Mouse (Mus musculus): Measurements from ENCODE around the gene Chn2. TPM values are rescaled to one million over a fixed set of nuclear protein-coding genes. Genes with fewer than 3 reads are reported as not detected.

The Chn2 gene
- polyA plus RNA-seq, 1 experiment, result 47.0 TPM

DNA sequence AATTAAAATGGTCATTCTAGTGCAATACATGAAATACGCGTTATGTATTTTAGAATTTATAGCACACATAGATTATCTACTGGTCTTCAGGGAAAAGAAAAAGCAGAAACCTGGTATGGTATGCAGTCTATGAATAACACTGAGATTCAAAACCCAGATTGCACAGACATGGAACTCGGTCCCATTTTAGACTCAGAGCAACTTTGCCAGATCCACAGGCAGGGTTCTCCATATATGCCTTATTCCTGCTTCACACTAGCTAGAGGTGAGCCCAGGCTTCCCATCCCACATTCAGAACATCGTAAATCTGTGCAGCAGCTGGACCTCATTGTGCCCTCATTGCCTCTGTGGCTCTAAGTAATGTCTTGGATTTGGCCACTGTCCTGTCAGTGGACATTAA, 184.2 kb downstream of the Chn2 start:
- no peak for DNase-seq (ENCODE audit: extremely low spot score in 1 of 2, low spot score in 1 of 2)

DNA sequence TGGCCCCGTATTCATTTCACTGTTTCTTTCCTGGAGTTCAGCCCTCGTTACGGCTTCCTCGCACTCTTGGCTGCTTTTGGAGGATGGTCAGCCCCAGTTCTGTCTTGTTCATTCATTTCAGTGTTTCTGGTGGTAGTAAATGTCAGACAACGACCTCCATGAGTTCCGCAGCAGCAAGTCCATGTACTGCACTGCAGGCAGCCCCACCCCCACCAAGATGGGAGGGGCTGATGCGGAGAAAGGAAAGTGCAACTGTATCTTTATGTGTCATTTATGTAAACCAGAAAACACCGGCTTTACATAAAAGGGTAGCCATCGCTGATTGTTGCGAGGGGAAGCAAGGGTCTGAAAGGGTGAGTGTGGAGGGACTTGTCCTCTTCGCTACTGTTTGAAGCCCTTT, 185.0 kb downstream of the Chn2 start:
- DNase-seq (ENCODE audit: extremely low spot score in 1 of 2, low spot score in 1 of 2), result no peak

DNA sequence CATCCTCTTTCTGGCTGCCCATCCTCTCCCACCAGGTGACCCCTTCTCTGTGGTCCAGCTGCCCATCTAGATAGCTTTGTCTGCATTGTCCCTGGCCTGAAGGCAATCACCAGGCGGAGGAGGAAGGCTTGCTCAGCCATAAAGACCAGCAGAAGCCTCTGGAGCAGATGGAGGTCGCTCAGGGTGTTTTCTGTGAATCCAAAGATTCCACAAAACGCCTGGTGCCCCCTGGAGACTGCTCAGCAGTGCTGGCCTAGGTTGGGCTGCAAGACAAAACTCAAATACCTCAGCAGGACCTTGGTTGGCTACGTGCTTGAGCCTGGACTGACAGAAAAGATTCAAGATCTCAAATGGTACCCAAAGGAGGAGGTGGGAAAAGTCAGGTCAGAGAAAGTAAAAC, 186.0 kb downstream of the Chn2 start:
- no peak for DNase-seq (ENCODE audit: extremely low spot score in 1 of 2, low spot score in 1 of 2)

DNA sequence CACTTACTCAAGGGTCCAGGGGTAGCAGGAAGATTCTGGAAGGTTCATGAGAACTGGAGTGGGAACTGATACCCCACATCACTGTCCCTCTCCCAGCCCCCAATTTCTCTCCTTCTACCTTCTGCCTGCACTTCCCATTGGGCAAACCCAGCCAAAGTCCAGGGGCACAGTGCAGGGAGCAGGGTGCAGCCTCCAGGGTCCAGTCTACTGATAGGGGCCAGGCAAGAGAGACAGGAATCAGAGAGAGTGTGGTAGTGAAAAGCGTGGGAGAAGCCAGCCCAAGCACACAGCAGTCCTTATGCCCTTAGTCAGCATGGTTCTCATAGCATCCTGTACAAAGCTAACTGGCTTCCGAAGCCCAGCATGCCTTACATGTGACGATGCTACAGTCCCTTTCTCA, 187.7 kb downstream of the Chn2 start:
- no peak for DNase-seq (ENCODE audit: extremely low spot score in 1 of 2, low spot score in 1 of 2)

DNA sequence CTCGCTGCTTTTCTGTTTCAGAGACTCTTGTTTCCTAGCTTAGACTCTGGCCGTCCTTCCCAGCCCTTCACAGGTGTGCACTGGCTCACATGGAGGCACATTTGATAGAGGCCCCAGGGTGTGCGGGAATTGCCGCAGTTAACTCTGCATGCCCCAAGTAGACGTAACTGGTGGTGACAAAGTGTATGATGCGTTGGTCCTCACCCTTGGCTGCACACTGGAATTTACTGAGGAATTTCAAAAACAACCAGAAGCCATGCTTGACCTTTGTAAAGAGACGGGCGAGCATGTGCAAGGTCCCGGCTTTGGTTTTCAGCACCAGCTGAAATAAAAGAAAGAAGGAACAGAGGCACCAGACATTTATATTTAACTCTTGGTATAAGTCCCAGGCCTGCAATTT, 189.1 kb downstream of the Chn2 start:
- no peak for DNase-seq (ENCODE audit: extremely low spot score in 1 of 2, low spot score in 1 of 2)

DNA sequence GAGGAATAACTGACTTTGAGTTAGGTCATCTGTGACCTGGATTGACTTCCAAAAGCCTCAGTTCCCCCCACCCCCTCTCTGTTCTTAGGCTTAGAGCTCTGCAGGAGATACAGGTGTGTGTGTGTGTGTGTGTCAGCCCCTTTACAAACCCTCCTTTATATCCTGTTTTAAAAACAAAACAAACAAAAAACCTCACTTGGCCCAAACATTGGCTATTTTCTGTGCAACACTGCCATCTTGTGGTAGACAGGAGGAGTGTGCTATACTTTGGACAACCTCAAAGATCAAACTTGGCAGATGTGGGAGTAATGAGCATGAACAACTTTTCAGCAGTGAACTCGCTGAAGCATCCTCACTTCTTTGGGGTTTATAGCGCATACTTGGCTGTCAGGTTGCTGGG, 189.5 kb downstream of the Chn2 start:
- DNase-seq (ENCODE audit: extremely low spot score in 1 of 2, low spot score in 1 of 2), result peak in 1 of 2 experiments; percentile 75

DNA sequence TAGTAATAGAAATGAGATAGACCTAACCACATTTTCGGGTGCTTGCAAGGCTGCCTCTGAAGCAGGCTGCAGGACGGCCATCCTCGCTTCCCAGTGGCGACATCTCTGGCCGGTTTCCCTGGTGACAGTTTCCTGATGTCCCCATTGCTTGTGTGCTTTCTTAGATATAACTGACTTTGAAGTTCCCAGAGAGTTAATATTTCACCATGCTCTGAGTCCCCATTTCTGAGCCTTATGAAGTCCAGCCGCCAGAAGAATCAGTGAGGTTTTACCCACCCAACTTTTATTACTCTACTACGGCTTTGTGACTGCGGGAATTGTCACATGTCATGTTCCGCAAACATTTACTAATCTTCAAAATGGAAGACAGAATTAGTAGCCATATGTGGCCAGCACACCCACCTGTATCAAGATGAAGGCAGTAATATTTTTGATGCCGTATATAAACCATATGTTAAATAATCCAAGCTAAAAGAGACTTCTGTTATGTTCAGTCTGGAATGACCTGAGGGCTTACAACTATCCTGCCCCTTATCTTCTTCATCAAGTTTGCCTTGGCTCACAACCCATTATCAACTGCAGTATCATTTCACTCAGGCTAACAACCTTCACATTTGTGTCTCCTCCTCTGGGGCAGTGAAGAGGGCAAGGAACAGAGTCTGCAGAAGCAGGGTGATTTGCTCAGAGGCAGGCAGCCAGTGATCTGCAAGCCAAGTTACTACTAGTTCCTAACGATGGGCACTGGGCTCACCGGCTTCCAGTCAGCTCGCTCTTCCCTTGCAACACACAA, 192.6 kb downstream of the Chn2 start:
- no peak for DNase-seq (ENCODE audit: extremely low spot score in 1 of 2, low spot score in 1 of 2)

DNA sequence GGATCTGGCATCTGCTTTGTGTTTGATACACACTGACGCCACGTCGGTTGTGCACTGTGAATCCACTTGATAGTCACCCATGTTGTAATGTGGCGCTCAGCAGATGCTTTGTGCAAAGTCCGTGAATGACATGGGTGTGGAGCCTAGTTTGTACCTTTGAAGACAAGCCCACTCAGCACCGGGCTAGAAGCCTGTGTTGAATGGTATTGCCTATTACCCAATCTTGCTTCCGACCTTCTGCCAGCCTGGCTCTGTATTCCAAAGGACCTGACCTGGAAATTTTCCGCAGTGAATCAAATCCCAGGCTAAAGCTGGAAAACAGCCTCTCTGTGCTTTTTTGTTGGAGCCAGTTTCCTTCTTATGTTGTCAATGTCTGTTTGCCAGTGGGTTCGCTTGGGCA, 197.1 kb downstream of the Chn2 start:
- DNase-seq (ENCODE audit: extremely low spot score in 1 of 2, low spot score in 1 of 2), result no peak

DNA sequence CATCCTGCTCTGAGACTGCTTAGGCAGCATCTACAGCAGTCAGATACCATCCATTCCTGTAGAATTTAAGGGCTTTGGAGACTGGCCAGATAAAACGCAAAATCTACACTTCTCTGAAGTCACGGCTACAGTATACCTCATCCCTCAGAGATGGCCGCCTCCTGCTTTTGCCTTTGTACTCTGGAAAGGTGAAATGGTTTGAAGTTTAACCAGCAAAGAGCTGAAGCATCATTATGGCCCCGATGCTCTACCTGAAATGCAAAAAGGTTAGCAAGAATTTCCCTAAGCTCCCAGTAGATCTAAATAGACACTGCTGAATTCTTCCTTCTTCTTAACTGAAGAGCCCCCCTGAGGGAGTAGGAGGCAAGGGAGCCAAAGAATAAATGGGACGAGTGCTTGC, 202.4 kb downstream of the Chn2 start:
- DNase-seq (ENCODE audit: extremely low spot score in 1 of 2, low spot score in 1 of 2), result no peak

DNA sequence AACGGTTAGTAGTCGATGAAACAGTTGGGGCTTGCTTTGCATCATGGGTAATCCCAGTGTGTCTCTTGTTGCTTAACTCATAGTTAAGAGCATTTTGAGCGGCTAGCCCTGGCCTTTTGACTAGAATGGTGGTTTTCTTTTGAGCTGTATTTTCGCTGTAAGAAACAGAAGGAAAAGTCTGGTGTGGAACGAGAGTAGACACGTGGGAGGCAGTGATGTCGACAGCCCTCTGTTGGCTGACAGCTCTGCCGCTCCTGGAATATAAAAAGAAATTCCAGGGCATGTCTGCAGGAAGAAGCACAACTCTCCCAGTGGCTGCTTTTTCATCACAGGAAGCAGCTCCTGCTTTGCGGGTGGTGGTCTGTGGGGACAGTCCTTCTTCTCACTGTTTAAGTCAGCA, 202.9 kb downstream of the Chn2 start:
- peak; percentile 75 to 84 for DNase-seq (ENCODE audit: extremely low spot score in 1 of 2, low spot score in 1 of 2)

DNA sequence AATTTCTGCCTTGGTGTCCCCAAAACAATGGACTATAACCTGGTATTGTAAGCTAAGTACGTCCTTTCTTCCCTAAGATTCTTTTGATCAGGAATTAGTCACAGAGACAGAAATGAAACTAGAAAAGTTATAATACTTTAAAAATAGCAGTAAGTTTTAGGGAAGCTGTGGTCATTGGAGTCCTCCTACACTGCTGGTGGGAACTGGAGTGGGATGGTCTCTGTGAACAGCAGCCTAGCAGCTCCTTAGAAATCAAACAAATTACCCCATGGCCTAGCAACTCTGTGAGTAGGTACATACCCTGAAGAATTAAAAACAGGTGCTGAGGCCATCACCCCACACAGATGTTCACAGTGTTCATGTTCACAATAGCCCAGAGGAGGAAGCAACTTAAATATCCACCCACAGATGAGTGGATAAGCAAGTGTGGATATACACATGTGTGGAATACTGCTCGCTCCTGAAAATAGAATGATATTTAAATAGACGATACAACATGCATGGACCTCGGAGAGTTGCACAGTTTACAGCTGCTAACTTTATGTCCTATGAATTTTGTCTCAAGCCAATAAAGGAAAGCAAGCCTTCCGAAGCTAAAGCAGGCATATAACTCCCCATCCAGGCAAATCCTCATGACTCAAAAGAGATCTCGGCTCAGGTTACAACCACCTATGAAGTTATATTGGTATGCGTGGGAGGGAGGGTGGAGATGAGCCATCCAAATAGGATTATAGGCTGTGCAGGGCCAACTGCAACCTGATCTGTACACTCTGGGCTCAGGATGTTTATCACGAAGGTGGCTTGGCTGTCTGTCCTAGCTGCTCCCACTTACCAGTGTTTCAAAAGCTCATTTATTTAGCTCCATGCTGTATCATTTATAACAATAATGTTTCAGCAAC, 209.2 kb downstream of the Chn2 start:
- no peak for DNase-seq (ENCODE audit: extremely low spot score in 1 of 2, low spot score in 1 of 2)

DNA sequence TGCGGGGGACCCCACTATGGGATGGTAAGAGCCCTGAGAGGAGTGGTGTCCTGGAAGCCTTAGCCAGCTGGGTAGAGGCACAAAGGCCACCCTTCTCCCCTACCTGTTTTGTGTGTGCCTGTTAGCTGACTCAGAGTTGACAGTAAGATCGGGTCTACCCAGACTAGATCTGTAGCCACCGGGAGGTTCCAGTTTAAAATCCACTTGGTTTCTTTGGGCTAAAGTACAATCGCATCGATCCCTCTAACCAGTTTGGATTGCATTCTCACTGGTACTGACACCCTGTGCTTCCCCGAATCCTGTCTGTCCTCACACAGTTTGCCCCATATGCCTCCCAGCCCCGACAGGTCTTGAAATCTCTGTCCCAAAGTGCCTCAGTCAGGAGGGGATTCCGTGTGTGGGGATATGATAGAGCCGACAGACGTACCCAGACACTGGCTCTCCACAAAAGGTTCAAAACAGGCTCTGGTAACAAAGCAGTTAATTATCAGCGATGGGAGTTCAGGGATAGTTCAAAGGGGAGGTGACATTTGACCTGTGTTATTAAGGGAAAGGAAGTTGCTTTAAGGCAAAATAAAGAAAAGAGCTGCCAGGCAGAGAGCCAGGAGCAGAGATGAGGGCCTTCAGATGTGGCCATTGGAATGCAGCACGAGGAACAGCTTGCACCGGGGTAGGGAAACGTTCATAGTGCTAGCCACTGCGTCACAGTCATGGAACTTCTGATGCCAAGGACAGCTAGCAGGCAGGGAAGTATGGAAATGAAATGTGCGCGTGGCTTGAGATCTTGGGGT, 212.2 kb downstream of the Chn2 start:
- no peak for DNase-seq (ENCODE audit: extremely low spot score in 1 of 2, low spot score in 1 of 2)

DNA sequence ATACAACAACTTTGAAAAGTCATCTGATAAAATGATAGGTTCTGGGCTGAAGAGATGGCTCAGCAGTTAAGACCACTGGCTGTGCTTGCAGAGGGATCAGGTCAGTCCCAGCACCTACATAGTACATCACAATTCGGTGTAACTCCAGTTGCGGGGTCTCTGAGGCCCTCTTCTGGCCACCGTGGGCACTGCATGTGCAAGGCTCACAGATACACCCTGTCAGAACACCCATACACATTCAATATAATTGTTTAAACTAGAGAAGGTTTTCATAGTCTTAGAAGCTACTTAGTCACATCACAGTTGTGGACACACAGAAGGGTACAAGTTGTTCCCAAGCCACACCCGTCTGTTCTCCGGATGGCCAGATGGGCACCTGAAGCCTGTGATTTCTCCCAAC, 213.9 kb downstream of the Chn2 start:
- peak in 1 of 2 experiments; percentile 54 for DNase-seq (ENCODE audit: extremely low spot score in 1 of 2, low spot score in 1 of 2)

DNA sequence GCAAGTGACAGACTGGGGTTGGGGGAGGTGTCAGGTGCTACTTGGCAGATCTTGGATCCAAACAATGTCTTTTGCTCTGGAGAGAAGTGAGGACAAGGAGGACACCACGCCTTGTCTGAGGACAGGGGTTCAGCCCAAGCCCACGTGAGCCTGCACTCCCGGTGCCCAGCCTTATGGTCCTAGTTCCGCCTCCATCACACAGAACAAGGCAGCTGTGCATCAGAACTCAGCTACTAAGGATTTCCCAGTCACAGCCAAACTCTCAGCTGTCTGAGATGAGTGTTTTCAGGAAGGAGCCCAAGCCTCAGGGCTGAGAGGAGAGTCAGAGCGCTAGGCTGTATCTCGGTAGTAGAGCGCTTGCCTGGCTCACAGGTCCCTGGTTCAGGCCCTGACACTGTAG, 214.5 kb downstream of the Chn2 start:
- DNase-seq (ENCODE audit: extremely low spot score in 1 of 2, low spot score in 1 of 2), result no peak

DNA sequence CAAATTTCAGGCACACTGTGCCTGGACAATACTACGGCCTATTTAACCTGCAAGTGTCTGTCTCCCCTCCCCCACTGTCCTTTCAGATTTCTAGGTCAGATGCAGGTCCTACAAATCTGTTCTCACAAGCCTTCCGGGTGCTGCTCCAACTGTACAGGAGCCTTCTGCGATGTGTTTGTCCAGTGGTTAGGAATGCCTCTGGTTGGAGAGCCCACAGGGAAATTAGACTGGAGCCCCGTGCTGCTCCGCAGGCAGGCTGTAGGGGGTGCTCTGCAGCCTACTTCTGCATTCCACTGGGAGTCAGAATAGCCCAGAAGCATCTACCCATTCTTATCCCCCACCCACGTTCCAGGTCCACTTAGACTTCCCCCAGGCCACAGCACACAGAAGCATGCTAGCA, 215.4 kb downstream of the Chn2 start:
- DNase-seq (ENCODE audit: extremely low spot score in 1 of 2, low spot score in 1 of 2), result no peak

DNA sequence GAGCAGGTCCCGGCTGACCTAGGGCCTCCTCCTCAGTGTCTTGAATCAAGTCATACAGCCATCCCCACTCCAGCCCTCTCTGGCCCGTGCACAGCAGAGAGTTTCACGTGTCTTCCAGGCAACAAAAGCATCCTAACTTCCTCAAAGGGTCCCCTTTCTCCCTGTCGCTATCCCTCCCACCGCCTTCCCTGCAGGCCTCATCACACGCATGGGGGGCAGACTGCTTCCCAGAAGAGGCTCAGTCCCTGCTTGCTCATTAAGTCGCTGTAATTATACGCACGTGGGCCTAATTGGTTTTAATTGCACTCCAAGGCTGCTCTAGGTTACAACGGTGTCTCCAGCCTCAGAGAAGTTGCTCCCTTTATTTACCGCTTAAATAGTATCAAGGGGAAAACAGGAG, 216.0 kb downstream of the Chn2 start:
- no peak for DNase-seq (ENCODE audit: extremely low spot score in 1 of 2, low spot score in 1 of 2)

DNA sequence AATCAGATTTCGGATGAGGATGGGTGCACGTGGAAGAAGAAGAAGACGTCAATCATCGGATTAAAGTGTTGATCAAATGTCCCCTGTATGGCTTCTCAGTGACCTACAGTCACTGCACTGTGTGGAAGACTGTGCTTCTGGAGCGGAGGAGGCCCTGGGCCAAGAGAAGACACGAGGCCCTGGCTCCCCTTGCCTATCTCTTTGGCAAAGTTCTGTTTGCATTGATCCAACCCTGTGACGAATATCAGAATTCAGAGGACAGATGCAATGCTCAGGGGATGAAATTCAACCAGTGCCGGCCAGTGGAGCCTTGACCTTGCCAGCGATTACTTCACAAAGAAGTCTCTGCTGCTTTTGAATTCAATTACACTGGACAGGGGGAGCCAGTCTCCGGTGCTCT, 217.0 kb downstream of the Chn2 start:
- DNase-seq (ENCODE audit: extremely low spot score in 1 of 2, low spot score in 1 of 2), result no peak

DNA sequence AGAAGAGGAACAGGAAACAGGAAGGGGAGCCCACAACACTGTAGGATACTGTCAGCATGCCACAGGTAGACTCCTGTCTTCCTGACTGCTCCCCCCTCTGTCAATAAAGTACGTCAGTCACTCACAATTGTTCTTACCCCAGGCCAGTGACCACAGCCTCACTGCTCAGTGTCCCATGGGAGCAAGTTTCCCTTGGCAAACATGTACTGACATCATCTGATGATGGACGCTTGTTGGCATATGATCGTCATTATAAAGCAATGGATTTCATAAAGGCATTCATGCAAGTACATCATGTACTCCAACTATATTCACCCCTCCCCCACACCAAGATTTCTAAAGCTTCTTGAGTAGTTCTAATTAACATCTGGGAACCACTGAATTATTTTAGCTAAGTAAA, 218.2 kb downstream of the Chn2 start:
- DNase-seq (ENCODE audit: extremely low spot score in 1 of 2, low spot score in 1 of 2), result no peak

DNA sequence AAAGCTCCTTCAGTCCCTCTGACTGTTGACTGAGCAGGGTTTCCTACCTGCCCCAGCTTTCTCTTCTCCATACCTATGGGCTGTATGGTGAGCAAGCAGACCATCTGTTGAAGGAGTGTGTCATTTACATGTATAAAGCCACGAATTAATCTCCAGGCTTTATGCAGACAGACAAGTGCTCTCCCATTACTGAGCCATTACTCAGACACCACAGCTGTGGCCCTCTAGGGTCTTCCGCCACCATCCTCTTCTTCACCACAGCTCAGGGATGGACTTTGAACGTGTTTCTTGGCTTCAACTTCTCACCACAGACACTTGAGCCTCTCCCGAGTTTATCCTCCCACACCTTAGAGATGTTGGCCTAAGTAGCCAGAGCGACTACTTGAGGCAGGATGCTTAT, 219.1 kb downstream of the Chn2 start:
- no peak for DNase-seq (ENCODE audit: extremely low spot score in 1 of 2, low spot score in 1 of 2)

DNA sequence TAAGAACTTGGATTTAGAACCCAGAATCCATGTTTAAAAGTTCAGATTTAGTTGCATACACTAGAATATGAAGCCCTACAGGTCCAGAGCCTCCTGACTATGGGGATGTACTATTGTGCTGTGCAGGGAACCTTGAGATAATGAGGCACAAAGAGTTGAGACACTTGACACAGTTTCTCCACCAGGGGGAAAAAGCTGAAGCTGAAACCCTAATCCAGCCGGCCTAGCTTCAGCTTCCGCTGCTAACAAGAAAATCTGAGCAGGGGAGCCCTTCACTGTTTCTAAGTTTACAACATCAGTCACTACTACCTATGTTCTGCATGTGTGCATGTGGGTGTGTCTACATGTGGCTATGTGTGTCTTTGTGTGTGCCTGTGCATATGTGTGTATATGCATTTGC, 223.4 kb downstream of the Chn2 start:
- DNase-seq (ENCODE audit: extremely low spot score in 1 of 2, low spot score in 1 of 2), result no peak

DNA sequence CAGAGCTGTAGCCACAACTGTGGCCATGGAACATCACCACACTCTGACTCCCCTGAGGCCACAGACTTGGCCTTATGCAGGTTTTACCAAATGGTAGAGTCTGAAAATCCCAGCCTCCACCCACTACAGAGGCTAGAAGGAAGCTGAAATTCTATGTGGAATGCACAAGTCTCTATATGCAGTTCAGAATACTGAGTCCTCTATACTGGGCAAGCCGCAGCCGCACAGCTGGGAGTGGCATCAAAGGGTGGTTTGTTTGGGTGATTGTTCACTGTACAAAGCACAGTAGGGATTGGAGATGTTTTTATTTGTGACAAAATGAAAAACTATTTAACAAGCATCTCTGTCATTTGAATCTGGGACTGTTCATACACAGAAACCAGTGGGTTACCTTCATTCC, 224.5 kb downstream of the Chn2 start:
- DNase-seq (ENCODE audit: extremely low spot score in 1 of 2, low spot score in 1 of 2), result no peak
